Mouse (Mus musculus): ENCODE data around the gene Ldlrad1. TPM values are rescaled to one million over a fixed set of nuclear protein-coding genes. Genes with fewer than 3 reads are reported as not detected.

Ldlrad1 gene
- total and polyA plus RNA-seq, 3 experiments: 2.1 TPM; not detected in 2

DNA sequence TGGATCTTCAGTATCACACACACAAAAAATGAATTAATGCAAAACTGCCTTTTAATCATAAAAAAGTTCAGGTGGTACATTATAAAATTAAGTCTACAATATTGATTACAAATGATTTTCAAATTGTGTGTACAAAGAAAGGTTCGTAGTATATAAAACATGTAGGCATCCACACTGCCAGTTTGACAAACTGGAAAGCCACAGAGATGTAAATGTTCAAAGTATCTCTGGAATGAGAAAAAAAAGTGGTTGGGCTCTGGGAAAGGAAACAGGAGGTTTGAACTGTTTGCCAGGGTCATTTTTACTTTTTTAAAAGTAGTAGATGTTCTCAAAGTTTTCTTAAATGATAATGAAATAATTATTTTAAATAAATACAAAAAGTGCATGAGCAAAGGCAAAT is 37.1 kb downstream of the Ldlrad1 start:
- Histone ChIP-seq H3K27ac (no peak overlapping the region; the same call in 1 of the 2 replicates), H3K79me2 (replicated peaks; ENCODE audit: control insufficient read depth, insufficient read depth, low read length) (no peaks in the 10 kb centered on the region), H3K27me3 (ENCODE audit: control insufficient read depth, insufficient read depth, low read length) (no peaks in the 10 kb centered on the region), H3K36me3 (ENCODE audit: control insufficient read depth, insufficient read depth, low read length) (no peaks in the 10 kb centered on the region), H3K4me1 (ENCODE audit: control insufficient read depth, insufficient read depth, low read length) (no peaks in the 10 kb centered on the region; the same call in none of the 2 replicates), H3K4me3 (no peak overlapping the region), H3K9ac (ENCODE audit: low read depth, low read length) (no peak overlapping the region)
- 45% methylated on average over 1 of the region's 1 CpGs for WGBS
- no peak for DNase-seq
- TF ChIP-seq CTCF (IDR thresholded peaks at IDR 0.05) (no peak), POLR2A (IDR thresholded peaks at IDR 0.05; ENCODE audit: insufficient read depth, low read depth, low read length) (no peak), EP300 (IDR thresholded peaks at IDR 0.05; ENCODE audit: insufficient read depth, low read depth, low read length) (no peak)
- intact Hi-C loops (cut with DNase I): no loop called here

DNA sequence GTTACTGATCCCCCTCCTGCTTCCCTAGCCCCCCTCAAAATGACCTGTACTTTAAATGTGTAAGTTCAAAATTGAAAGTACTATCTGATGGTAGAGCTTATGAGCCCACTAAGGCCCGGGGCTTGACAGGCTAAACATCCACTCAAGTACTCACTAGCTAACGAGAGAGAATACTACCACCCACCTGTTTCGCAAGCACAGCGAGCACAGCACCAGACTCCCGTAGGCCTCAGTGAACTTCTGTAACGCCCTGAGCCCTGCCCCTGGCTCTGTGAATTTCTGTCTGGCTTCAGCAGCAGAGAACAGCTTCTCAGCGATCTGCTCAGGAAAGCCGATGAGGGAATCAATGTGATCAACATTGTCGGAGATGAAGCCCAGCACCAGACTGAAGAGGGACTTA is 38.1 kb downstream of the Ldlrad1 start:
- Histone ChIP-seq H3K4me1 (ENCODE audit: control insufficient read depth, insufficient read depth, low read length) (no peaks in the 10 kb centered on the region; the same call in none of the 2 replicates), H3K36me3 (ENCODE audit: control insufficient read depth, insufficient read depth, low read length) (no peaks in the 10 kb centered on the region), H3K9ac (ENCODE audit: low read depth, low read length) (no peak overlapping the region), H3K27ac (no peak overlapping the region), H3K4me3 (no peak overlapping the region), H3K79me2 (replicated peaks; ENCODE audit: control insufficient read depth, insufficient read depth, low read length) (no peaks in the 10 kb centered on the region), H3K27me3 (ENCODE audit: control insufficient read depth, insufficient read depth, low read length) (no peaks in the 10 kb centered on the region)
- intact Hi-C loops (cut with DNase I): no loop called here
- peak in 1 of 2 experiments; percentile 11 for DNase-seq
- TF ChIP-seq POLR2A (IDR thresholded peaks at IDR 0.05; ENCODE audit: insufficient read depth, low read depth, low read length): no peak
- TF ChIP-seq EP300 (IDR thresholded peaks at IDR 0.05; ENCODE audit: insufficient read depth, low read depth, low read length): no peak
- TF ChIP-seq CTCF (IDR thresholded peaks at IDR 0.05): no peak
- 75% methylated on average over 9 of the region's 9 CpGs for WGBS

DNA sequence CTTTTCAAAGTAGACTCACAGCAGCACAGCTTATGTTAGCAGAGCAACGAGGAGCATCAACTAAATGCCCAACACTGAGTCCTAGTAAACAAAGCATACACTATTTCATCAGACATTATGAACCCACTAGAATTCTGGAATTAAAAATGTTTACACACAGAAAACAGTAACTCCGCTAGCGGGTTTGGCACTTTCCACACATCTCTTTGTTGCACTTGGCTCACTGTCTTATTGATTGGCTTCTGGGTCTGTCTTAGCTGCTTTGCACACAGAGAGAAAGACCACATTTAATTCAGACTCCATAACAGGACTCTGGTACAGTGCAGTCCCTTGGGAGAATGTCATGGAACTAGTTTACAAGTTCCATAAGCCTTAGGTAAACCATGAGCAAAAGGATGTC is 39.1 kb downstream of the Ldlrad1 start:
- Histone ChIP-seq H3K79me2 (replicated peaks; ENCODE audit: control insufficient read depth, insufficient read depth, low read length) (no peaks in the 10 kb centered on the region), H3K27ac (no peak overlapping the region), H3K27me3 (ENCODE audit: control insufficient read depth, insufficient read depth, low read length) (no peaks in the 10 kb centered on the region), H3K9ac (ENCODE audit: low read depth, low read length) (no peak overlapping the region), H3K4me3 (no peak overlapping the region), H3K4me1 (ENCODE audit: control insufficient read depth, insufficient read depth, low read length) (no peaks in the 10 kb centered on the region; the same call in none of the 2 replicates), H3K36me3 (ENCODE audit: control insufficient read depth, insufficient read depth, low read length) (no peaks in the 10 kb centered on the region)
- 79% methylated on average over 3 of the region's 3 CpGs for WGBS
- DNase-seq: no peak
- TF ChIP-seq POLR2A (IDR thresholded peaks at IDR 0.05; ENCODE audit: insufficient read depth, low read depth, low read length): no peak
- TF ChIP-seq CTCF (IDR thresholded peaks at IDR 0.05): no peak
- TF ChIP-seq EP300 (IDR thresholded peaks at IDR 0.05; ENCODE audit: insufficient read depth, low read depth, low read length): no peak
- intact Hi-C loops (cut with DNase I): no loop called here

DNA sequence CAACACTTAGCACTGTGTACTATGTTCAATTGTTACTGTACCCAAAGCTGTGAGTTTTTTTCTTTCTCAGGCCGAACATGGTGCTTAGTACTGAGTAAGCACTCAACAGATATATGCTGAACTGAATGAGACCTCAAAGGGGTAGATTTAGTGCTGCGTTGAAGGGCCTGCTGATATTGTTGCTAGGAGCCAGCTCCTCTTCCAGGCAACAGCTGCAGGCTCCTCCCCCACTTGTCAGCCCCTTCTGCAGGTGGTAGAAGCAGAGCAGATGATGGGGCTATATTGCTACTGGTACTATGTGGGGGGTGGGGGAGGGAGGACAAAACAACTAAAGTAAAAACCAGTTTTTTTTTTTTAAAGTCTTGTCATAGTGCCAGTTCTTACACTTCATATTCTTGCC is 40.5 kb downstream of the Ldlrad1 start:
- intact Hi-C loops (cut with DNase I): no loop called here
- TF ChIP-seq POLR2A (IDR thresholded peaks at IDR 0.05; ENCODE audit: insufficient read depth, low read depth, low read length) (no peak), CTCF (IDR thresholded peaks at IDR 0.05) (no peak), EP300 (IDR thresholded peaks at IDR 0.05; ENCODE audit: insufficient read depth, low read depth, low read length) (no peak)
- no peak for DNase-seq
- H3K36me3 ChIP-seq (ENCODE audit: control insufficient read depth, insufficient read depth, low read length): no peaks in the 10 kb centered on the region
- no peaks in the 10 kb centered on the region for H3K27me3 ChIP-seq (ENCODE audit: control insufficient read depth, insufficient read depth, low read length)
- no peaks in the 10 kb centered on the region for H3K79me2 ChIP-seq (replicated peaks; ENCODE audit: control insufficient read depth, insufficient read depth, low read length)
- no peak overlapping the region for H3K9ac ChIP-seq (ENCODE audit: low read depth, low read length)
- 51% methylated on average over 2 of the region's 2 CpGs for WGBS
- H3K27ac ChIP-seq: no peak overlapping the region
- no peak overlapping the region for H3K4me3 ChIP-seq
- H3K4me1 ChIP-seq (ENCODE audit: control insufficient read depth, insufficient read depth, low read length): peaks cover 2% of the 10 kb centered on the region; the same call in 1 of the 2 replicates

DNA sequence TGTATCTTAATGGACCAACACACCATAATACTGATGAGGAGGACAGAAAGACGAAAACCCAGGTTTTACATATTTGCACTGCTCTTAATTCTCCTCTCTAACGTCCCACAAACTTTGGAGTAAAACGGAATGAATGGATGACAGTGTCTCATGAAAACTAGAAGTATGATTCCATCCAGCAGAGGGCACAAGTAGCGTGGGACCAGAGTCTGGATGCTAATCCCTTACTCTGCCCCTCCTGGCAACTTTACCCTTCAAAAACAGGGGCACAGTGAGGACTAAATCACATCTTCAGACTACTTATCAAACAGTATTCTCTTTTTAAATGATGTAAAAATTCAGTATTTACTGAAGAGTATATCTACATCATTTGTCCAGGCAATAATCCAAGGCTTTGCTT is 41.5 kb downstream of the Ldlrad1 start:
- no peak overlapping the region for H3K4me3 ChIP-seq
- H3K27ac ChIP-seq: no peak overlapping the region
- TF ChIP-seq EP300 (IDR thresholded peaks at IDR 0.05; ENCODE audit: insufficient read depth, low read depth, low read length) (no peak), POLR2A (IDR thresholded peaks at IDR 0.05; ENCODE audit: insufficient read depth, low read depth, low read length) (no peak), CTCF (IDR thresholded peaks at IDR 0.05) (peak; percentile 74)
- peaks cover 2% of the 10 kb centered on the region; the same call in 1 of the 2 replicates for H3K4me1 ChIP-seq (ENCODE audit: control insufficient read depth, insufficient read depth, low read length)
- WGBS: 21% methylated on average over 4 of the region's 4 CpGs
- H3K79me2 ChIP-seq (replicated peaks; ENCODE audit: control insufficient read depth, insufficient read depth, low read length): no peaks in the 10 kb centered on the region
- H3K9ac ChIP-seq (ENCODE audit: low read depth, low read length): no peak overlapping the region
- H3K27me3 ChIP-seq (ENCODE audit: control insufficient read depth, insufficient read depth, low read length): no peaks in the 10 kb centered on the region
- no peaks in the 10 kb centered on the region for H3K36me3 ChIP-seq (ENCODE audit: control insufficient read depth, insufficient read depth, low read length)
- DNase-seq: no peak
- intact Hi-C loops (cut with DNase I): loop anchor here (5.0 to 10.0 kb wide), 2 partner anchors 117 to 634 kb away; partner anchors contain the start of genes 0610037L13Rik and Ndc1

DNA sequence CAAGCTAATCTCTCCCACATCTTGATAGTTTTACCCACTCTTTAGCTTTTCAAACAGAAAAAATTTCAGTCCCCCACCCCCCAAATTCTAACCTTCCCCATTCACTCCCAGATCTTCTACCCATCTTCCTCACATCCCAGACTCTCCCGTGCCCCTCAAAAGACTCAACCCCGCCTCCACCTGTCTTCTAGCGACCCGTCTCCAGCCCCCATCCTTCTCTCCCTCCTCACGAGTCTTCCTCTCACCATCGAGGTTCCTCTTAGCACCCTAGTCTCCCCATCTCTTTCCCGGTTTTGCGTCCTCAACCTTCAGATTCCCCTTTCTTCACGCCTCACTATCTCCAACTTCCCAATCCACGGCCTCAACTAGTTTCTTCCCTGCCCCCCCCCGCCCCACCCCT is 43.5 kb downstream of the Ldlrad1 start:
- peak in 1 of 2 experiments; percentile 21 for DNase-seq
- Histone ChIP-seq H3K27ac (no peak overlapping the region), H3K4me1 (ENCODE audit: control insufficient read depth, insufficient read depth, low read length) (peaks cover 2% of the 10 kb centered on the region; the same call in 1 of the 2 replicates), H3K9ac (ENCODE audit: low read depth, low read length) (peak overlapping the region; percentile 93), H3K27me3 (ENCODE audit: control insufficient read depth, insufficient read depth, low read length) (no peaks in the 10 kb centered on the region), H3K36me3 (ENCODE audit: control insufficient read depth, insufficient read depth, low read length) (no peaks in the 10 kb centered on the region), H3K79me2 (replicated peaks; ENCODE audit: control insufficient read depth, insufficient read depth, low read length) (no peaks in the 10 kb centered on the region), H3K4me3 (peak overlapping the region; percentile 64)
- intact Hi-C loops (cut with DNase I): loop anchor here (2.0 to 10.0 kb wide), 4 partner anchors 74 to 632 kb away; partner anchors contain the start of genes 0610037L13Rik, Ndc1, Tceanc2 and Tmem59
- TF ChIP-seq EP300 (IDR thresholded peaks at IDR 0.05; ENCODE audit: insufficient read depth, low read depth, low read length): no peak
- TF ChIP-seq POLR2A (IDR thresholded peaks at IDR 0.05; ENCODE audit: insufficient read depth, low read depth, low read length): no peak
- no peak for TF ChIP-seq CTCF (IDR thresholded peaks at IDR 0.05)
- whole genome bisulfite sequencing: 3% methylated on average over 11 of the region's 11 CpGs

All from heart, adult 2 months (tissue).